Mouse (Mus musculus) bone marrow, adult 2 months (tissue): Measurements from ENCODE around the gene Sh3rf1.

ENCODE experiments used
- CTCF ChIP-seq: fragments of 200-500 bp; IDR thresholded peaks from 2 replicates; pipeline ENCODE4 v1.5.1; 2011; ENCODE audit warnings: low read length, control low read depth; ENCODE audit not compliant: control insufficient read depth, insufficient read depth
- POLR2A ChIP-seq: fragments of 200-500 bp; IDR thresholded peaks from 2 replicates; pipeline ENCODE4 v1.6.1; 2011; ENCODE audit warnings: low read depth, mild to moderate bottlenecking, control low read depth, low read length, borderline replicate concordance; ENCODE audit not compliant: control insufficient read depth

DNA sequence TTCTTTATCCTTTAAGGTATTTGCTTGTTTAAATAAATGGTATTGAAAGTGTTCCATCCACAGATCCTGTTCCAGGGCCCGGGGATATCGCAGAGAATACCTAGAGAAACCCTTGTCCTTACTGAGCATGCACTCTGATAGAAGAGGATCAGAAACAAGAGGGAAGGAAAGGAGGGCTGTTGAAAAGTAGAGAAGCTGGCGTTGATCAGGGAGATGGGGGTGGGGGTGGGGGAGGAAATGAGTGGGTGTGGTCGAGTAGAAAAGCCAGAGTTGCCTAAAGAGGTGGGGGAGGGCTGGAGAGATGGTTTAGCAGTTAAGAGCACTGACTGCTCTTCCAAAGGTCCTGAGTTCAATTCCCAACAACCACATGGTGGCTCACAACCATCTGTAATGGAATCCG, 203.0 kb downstream of the Sh3rf1 start:
- TF ChIP-seq CTCF (no peak), POLR2A (no peak)
